Mouse (Mus musculus) ES-E14 (cell line): ENCODE measurements around the gene Hacd1. TPM values are rescaled to one million over a fixed set of nuclear protein-coding genes. Genes with fewer than 3 reads are reported as not detected.
A peak's percentile ranks its signal among the peaks of the same experiment; 100 is the strongest.

Experiments used
- DNase-seq: peaks from one replicate; pipeline ENCODE4 v3.0.0-alpha.2; 2013; ENCODE audit warnings: low read depth, low spot score
- H3K27ac ChIP-seq: 2 replicates; pipeline ENCODE4 v1.5.1; 2012; ENCODE audit warnings: low read depth, mild to moderate bottlenecking, low read length, moderate library complexity, mixed read lengths; ENCODE audit not compliant: poor library complexity, insufficient read depth, severe bottlenecking
- H3K36me3 ChIP-seq: 2 replicates; pipeline ENCODE4 v1.6.1; 2012; ENCODE audit warnings: mild to moderate bottlenecking, low read length, moderate library complexity, mixed read lengths; ENCODE audit not compliant: control insufficient read depth, poor library complexity, insufficient read depth, severe bottlenecking
- H3K4me1 ChIP-seq, 2 experiments: fragments of 150-350 bp in 1 of 2; sonication (generic) in 1 of 2; 2 replicates each; pipeline ENCODE4 v1.6.1; 2012; ENCODE audit warnings: low read length in 2 of 2, mild to moderate bottlenecking in 1 of 2, mixed read lengths in 1 of 2; ENCODE audit not compliant: control insufficient read depth in 2 of 2, insufficient read depth in 2 of 2, poor library complexity in 1 of 2
- H3K4me3 ChIP-seq, 2 experiments: fragments of 150-350 bp in 1 of 2; sonication (generic) in 1 of 2; 2 replicates each; pipeline ENCODE4 v1.5.1; 2012; ENCODE audit warnings: low read length in 2 of 2, low read depth in 1 of 2, mild to moderate bottlenecking in 1 of 2, mixed read lengths in 1 of 2; ENCODE audit not compliant: insufficient read depth in 1 of 2, poor library complexity in 1 of 2, severe bottlenecking in 1 of 2
- H3K9ac ChIP-seq: 2 replicates; pipeline ENCODE4 v1.6.1; 2012; ENCODE audit warnings: low read depth, mild to moderate bottlenecking, low read length, mixed read lengths; ENCODE audit not compliant: poor library complexity, insufficient read depth, severe bottlenecking
- H3K9me3 ChIP-seq: fragments of 150-350 bp; sonication (generic); 2 replicates; pipeline ENCODE4 v1.6.1; 2012; ENCODE audit warnings: low read depth, mild to moderate bottlenecking, low read length; ENCODE audit not compliant: control insufficient read depth, insufficient read depth
- CHD2 ChIP-seq: IDR thresholded peaks from 2 replicates; pipeline ENCODE4 v1.6.1; 2014; ENCODE audit warnings: mild to moderate bottlenecking, low read depth, low read length, inconsistent platforms
- HCFC1 ChIP-seq: IDR thresholded peaks from 2 replicates; pipeline ENCODE4 v1.6.1; 2012; ENCODE audit warnings: low read length, inconsistent platforms, borderline replicate concordance; ENCODE audit not compliant: insufficient read depth
- MAFK ChIP-seq: IDR thresholded peaks from 2 replicates; pipeline ENCODE4 v1.6.1; 2014; ENCODE audit warnings: mild to moderate bottlenecking, low read depth, low read length, inconsistent platforms; ENCODE audit not compliant: insufficient read depth
- ZC3H11A ChIP-seq: IDR thresholded peaks from 2 replicates; pipeline ENCODE4 v1.6.1; 2012; ENCODE audit warnings: low read depth, mild to moderate bottlenecking, inconsistent platforms, low read length, borderline replicate concordance
- ZNF384 ChIP-seq: IDR thresholded peaks from 2 replicates; pipeline ENCODE4 v1.6.1; 2012; ENCODE audit warnings: low read depth, low read length, inconsistent platforms
- in situ Hi-C, 2 experiments: fragments of 600-800 bp; cut with MboI; formaldehyde crosslinking; loops; one replicate each; pipeline ENCODE4 v1.15.1; 2025; ENCODE audit warnings: low sequenced_read_pairs in 2 of 2, inconsistent platforms in 1 of 2; ENCODE audit not compliant: unreplicated experiment in 2 of 2
- total RNA-seq: library from RNA; depleted of rRNA; stranded (reverse); fragments of 300-350 nt; gene quantifications from 2 replicates; pipeline ENCODE4 v1.2.3, GENCODE M21; 2012

Hacd1 gene
- total RNA-seq, 1 experiment: 19.9 TPM

DNA sequence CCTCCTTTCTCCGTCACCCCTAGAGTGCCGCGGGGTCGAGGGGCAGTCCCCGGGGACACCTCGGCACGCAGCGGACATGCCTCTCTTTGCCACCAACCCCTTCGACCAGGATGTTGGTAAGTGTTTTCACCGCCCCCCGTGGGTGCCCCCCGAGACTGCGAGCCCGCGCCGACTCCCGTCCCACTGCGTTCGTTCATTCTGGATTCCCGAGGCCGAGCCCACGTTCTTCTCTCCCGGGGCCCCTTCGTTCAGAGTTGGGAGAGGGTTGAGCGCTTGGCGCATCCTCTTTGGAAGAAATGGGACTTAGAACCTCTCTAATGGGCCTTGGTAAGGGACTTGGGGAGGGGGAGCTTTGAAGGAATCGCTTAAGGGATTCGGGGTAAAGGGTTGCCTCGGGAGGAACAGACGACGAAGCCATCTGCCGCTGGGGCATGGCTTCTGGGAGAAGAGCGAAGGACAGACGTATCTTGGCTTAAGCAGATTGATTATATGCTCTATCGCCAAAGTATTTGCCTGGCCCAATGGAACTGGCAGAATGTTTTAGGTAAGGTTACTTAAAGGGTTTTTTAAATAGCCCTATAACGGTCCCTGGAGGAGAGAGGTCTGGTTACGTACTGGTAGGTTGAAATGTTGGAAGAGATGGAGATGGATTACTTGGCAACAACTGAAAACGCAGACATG, 18.4 kb upstream of the Hacd1 start:
- Histone ChIP-seq H3K4me1 (peaks cover 0 to 5% of the 10 kb centered on the region in 2 experiments; a peak in 2 of 4 replicates), H3K27ac (peak overlapping the region; percentile 75), H3K4me3 (peak overlapping the region; percentile 84 to 96), H3K9me3 (no peaks in the 10 kb centered on the region), H3K9ac (peak overlapping the region; percentile 99), H3K36me3 (no peaks in the 10 kb centered on the region)
- TF ChIP-seq MAFK (no peak), HCFC1 (0 out of 2 replicates have a peak, but pooled peaks have one; percentile 18)
- DNase-seq: peak; percentile 17
- in situ Hi-C loops: no loop called here

DNA sequence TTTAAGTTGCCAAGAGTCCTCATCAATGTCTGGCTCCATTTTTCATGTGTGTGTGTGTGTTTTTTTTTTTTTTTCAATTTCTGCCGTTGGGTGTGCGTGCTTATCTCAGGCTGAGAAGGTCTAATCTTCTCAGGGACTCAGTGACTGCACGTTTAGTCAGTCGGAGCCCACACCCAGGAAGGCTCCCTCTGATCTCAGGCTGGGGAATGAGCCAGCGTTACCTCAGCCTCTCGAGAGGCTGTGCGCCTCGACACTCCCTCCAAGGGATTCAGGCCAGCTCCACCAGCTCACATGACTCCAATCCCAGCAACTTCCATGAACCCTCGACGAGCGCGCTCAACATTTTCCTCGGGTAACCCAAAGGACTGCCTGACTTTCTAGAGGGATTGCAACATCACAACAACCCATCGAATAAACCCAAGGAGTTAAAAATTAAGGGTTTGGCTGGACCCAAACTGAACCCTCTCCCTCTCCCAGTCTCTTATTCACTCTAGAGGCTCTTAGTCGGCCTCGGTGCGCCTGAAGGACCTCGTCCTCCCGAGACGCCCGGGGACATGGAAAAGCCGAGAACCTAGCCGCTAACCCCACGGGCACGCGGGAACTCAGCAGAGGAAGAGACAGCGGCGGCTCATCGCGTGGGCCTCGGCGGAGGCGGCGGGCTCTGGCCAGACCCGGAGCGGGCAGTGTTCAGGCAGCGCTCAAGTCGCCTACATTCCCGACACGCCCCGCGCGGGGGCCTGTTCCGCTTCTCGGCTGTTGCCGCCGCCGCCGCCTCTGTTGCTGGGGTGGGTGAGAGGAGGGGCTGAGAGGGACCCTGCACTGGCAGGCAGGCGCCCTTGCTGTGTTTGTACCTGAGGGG, 17.7 kb upstream of the Hacd1 start, which contains the start of gene Stam:
Gene Stam (plus strand): TSS at position 737 of the 859 bp plus-strand sequence.
- TF ChIP-seq ZNF384: peak; percentile 58; the same call in 1 of the 2 replicates
- no peak; the same call in 1 of the 2 replicates for TF ChIP-seq HCFC1
- in situ Hi-C loops: no loop called here
- peaks cover 0 to 5% of the 10 kb centered on the region in 2 experiments; a peak in 2 of 4 replicates for H3K4me1 ChIP-seq
- H3K36me3 ChIP-seq: no peaks in the 10 kb centered on the region
- DNase-seq: peak; percentile 84
- H3K27ac ChIP-seq: peak within 1 kb of the TSS; percentile 93
- H3K4me3 ChIP-seq: peak within 1 kb of the TSS; percentile 84 to 96
- H3K9me3 ChIP-seq: no peaks in the 10 kb centered on the region
- H3K9ac ChIP-seq: peak within 1 kb of the TSS; percentile 99

DNA sequence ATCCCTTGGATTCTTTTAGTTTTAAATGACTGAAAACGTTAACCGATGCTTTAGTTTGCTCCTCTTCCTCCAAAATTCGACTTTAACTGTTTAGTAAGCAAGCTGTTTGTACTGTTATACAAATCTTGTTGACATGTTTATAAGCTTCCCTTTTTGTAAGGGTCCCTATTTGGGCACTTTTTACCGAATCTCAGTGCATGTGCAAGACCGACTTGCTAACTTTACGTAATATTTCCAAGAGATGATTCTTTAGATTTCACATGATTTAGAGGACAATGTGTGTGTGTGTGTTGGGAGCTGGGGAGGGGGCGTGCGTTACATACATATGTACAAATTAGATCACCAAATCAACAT, 17.1 kb upstream of the Hacd1 start:
- no peaks in the 10 kb centered on the region for H3K36me3 ChIP-seq
- TF ChIP-seq HCFC1 (no peak), MAFK (no peak), CHD2 (no peak), ZC3H11A (no peak), ZNF384 (no peak)
- no peak for DNase-seq
- H3K4me3 ChIP-seq: peak overlapping the region; percentile 84 to 96
- no peak overlapping the region; the same call in 1 of the 2 replicates for H3K27ac ChIP-seq
- peaks cover 0 to 5% of the 10 kb centered on the region in 2 experiments; a peak in 2 of 4 replicates for H3K4me1 ChIP-seq
- H3K9me3 ChIP-seq: no peaks in the 10 kb centered on the region
- peak overlapping the region; percentile 99; the same call in 1 of the 2 replicates for H3K9ac ChIP-seq
- in situ Hi-C loops: no loop called here

DNA sequence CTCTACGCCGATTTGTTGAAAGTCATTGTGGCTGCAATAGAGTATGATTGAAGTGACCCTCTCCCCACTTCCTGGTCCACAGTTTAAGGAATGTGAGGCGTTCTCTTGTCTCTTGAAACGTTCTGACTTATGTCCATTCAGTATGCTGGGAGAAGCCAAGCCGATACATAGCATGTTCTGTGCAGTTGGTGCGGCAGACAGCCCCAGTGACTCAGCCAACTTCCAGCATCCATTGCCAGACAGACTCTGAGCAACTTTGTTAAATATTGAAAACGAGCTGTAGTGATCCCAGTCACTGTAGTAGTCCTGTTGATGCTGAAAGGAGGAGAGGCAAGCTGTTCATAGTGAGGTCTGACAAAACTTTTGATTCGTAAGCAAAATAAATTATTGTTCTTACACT, 14.5 kb upstream of the Hacd1 start:
- H3K9me3 ChIP-seq: no peaks in the 10 kb centered on the region
- DNase-seq: no peak
- peaks cover 0 to 5% of the 10 kb centered on the region in 2 experiments; a peak in 1 of 4 replicates for H3K4me1 ChIP-seq
- in situ Hi-C loops: no loop called here
- no peaks in the 10 kb centered on the region for H3K36me3 ChIP-seq
- no peak overlapping the region for H3K4me3 ChIP-seq
- TF ChIP-seq MAFK: no peak
- no peak for TF ChIP-seq HCFC1
- TF ChIP-seq ZC3H11A: no peak
- no peak for TF ChIP-seq CHD2
- no peak for TF ChIP-seq ZNF384
- no peak overlapping the region for H3K9ac ChIP-seq
- H3K27ac ChIP-seq: no peak overlapping the region
